Mouse (Mus musculus) cerebellum, adult 18-20 months (tissue): ENCODE measurements around the gene Uroc1.

Experiments
- DNase-seq, 2 experiments: peaks; one replicate each; pipeline ENCODE4 v3.0.0; 2021

Uroc1 gene

GRCm38 (mm10) chr6:90359445-90359844 is 26.4 kb downstream of the Uroc1 start:
- DNase-seq, result no peak

- DNase-seq, result peak in 1 of 2 experiments; percentile 14
Measured at GRCm38 (mm10) chr6:90360024-90360781, 27.1 kb downstream of the Uroc1 start.

DNA sequence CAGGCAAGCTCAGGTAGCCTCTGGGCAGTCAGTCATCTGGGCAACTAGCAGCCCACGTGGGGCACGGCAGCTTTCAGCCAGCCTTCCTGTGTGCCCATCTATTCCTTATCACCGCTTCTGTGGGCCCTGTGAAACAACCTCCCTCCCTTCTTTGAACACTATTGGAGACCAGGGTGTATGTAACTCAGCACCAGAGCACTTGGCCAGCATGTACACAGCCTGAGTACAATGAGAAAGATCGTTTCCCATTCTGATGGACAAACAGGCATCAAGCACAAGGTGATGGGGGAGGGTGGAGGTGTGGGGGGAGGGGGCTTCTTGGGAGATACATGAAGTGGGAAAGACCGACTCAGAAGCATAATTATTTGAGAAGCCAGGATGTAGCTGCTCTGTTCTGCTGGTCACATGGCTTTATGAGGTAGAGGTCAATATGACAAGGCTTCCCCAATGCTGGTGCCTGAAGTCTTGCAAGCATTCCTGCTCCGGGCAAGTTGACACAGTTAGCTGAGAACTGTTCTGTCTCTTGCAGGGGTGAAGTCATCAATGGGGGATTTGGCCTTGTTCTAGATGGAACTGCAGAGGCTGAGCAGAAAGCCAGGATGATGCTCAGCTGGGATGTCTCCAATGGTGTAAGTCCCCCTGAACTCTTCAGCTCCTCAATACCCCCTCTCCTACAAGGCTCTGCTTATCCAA is 28.0 kb downstream of the Uroc1 start:
- no peak for DNase-seq

DNA sequence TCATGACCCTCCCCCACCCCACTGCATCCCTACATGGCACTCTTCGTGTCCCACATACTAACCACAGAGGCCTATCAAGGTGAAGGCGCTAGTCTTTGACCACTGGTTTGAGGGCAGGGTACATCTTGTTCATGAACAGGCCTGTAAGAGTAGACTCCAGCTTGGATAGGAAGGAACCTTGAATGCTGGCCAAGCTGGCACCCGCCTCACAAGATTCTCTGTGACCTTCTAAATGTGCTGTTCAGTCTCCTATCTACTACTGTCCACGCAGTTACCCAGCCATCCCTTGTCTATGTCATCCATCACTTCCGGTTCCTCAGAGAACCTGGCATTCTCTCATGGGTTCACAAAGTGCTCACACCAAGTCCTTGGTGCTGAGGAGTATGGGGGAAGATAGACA is 30.2 kb downstream of the Uroc1 start:
- no peak for DNase-seq

- DNase-seq, result peak; percentile 99 to 100
Measured at GRCm38 (mm10) chr6:90368976-90369724, 36.1 kb downstream of the Uroc1 start, which contains the start of gene Zxdc. Zxdc (plus strand) TSS chr6:90369492.

GRCm38 (mm10) chr6:90369725-90370553 is 36.9 kb downstream of the Uroc1 start:
- DNase-seq, result peak; percentile 54 to 70

GRCm38 (mm10) chr6:90374647-90375046 is 41.6 kb downstream of the Uroc1 start:
- DNase-seq, result no peak

GRCm38 (mm10) chr6:90377708-90378107 is 44.6 kb downstream of the Uroc1 start:
- DNase-seq, result no peak

DNA sequence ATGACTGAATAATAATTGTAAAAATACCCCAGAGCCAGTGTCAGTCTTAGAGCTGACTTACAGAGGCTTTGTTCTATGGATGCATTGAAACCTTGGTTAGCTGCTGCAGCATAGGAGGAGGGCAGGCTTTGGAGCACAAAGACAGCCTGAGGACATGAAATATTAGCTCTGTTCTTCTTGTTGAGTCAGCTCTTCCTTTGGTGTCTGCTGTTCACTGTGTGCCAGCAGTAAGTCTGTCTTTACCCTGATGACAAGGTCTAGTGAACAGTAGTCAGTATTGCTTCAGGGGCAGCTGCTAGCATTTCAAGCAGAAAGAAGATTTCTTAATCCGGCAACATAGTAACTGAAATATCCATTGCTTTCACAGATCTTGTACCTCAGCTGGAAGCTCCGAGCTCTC is 48.4 kb downstream of the Uroc1 start:
- DNase-seq, result no peak

GRCm38 (mm10) chr6:90390629-90391028 is 57.5 kb downstream of the Uroc1 start:
- DNase-seq, result no peak

- no peak for DNase-seq
Measured at GRCm38 (mm10) chr6:90393948-90394347, 60.9 kb downstream of the Uroc1 start.

DNA sequence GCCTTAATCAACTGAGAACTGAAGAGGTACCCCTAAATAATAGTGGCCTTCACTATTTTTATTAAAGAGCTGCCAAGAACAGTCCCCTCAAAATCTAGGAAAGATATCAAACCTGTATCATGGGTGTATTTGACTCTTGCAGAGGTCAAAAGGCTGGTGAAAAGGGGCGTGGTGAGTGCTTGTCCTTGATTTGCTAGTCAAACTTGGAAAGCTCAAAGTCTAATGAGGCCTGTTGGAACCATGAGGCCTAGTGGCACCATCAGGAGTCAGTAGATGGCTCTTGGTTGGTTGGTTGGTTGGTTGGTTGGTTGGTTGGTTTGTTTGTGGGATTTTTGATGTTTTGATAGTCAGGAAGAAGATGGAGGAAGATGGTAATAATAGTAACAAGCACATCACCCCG is 62.7 kb downstream of the Uroc1 start:
- DNase-seq, result no peak

DNA sequence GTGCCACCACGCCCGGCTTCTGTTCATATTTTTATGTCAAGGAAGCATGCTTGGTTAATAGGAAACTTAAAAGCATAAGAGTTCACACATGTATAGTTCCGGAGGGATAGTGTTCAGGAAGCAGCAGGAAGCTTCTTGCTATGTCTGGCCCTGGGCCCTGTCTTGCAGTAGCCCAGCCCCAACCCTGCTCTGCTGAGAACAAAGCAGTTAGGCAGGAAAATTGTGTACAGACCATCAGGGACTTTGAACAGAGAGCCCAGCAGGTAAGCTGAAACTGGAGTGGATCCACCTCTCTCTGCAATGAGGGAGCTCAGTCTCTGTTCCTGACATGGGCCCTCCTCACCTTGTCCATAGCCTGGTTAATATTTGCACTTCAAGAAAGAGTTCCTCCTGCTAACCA is 64.2 kb downstream of the Uroc1 start:
- no peak for DNase-seq

GRCm38 (mm10) chr6:90408632-90409031 is 75.5 kb downstream of the Uroc1 start:
- DNase-seq, result no peak

DNA sequence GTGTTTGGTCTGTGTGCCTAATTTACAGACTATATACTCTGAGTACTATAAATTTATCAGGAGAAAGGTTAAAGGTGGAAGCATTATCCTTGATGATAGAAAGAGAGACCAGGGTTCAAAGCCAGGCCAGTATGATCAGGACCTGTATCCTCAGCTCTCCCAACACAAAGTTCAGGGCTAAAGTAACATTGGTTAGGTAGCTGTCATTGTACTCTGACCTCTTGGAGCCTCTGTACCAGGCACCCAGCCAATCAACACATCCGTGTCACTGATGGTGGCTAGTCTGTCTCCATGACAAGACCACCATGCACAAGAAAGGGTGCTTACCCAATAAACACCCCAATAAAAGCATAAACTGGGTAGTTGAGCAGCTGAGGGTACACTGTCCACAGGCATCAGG is 77.9 kb downstream of the Uroc1 start:
- DNase-seq, result no peak

DNA sequence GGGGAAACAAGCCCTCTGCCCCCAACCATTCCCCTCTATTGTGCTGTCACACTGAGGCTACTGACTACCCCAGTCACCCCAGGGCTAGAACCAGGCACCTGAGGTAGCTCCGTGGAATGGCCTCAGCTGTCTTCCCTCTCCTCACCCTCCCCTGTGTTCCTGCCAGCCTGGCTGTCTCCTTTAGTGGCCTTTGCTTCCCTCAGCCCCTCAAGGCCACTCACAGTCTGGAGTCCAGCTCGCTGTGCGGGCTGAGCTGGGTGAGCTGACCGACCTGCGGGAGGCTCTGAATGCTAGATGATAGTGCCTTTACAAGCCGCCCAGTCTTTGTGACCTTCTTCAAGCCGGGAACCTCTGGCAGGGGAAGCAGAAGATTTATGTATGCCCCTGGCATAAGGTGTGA is 78.8 kb downstream of the Uroc1 start:
- no peak for DNase-seq
